Mouse (Mus musculus): ENCODE results near the gene Olfr1264. TPM values are rescaled to one million over a fixed set of nuclear protein-coding genes. Genes with fewer than 3 reads are reported as not detected.

Gene Olfr1264
- polyA plus RNA-seq (2021; fragmentation: Nextera tagmentation) = not detected in 2 replicates
- long read RNA-seq, experiment 1 = 0 reads
- long read RNA-seq, experiment 2 = 0 reads

GRCm38 (mm10) chr2:90025477-90025876 lies at the start of gene Olfr1264:
Olfr1264 (minus strand) TSS chr2:90025577.

GRCm38 (mm10) chr2:90063494-90063893 lies 38.1 kb upstream of the Olfr1264 start, which contains the start of gene Olfr140:
Olfr140 (minus strand) TSS chr2:90063594.

GRCm38 (mm10) chr2:90035037-90035436 lies 9.7 kb upstream of the Olfr1264 start, which contains the start of gene Olfr1265:
Olfr1265 (plus strand) TSS chr2:90035337.

GRCm38 (mm10) chr2:90011831-90012230 lies 13.5 kb downstream of the Olfr1264 start, which contains the start of gene Olfr1263:
Olfr1263 (plus strand) TSS chr2:90012131.

GRCm38 (mm10) chr2:89999845-90000244 lies 25.5 kb downstream of the Olfr1264 start, which contains the start of gene Olfr1262:
Olfr1262 (plus strand) TSS chr2:90000145.

GRCm38 (mm10) chr2:89990921-89991320 lies 34.5 kb downstream of the Olfr1264 start, which contains the start of gene Olfr1261:
Olfr1261 (plus strand) TSS chr2:89991221.

GRCm38 (mm10) chr2:89974184-89974583 lies 51.2 kb downstream of the Olfr1264 start, which contains the start of gene Olfr1260:
Olfr1260 (plus strand) TSS chr2:89974340.

Other genes starting within 250 kb of the Olfr1264 start
- not detected in 2 replicates for gene Olfr1254, start 232.0 kb downstream of the Olfr1264 start, polyA plus RNA-seq (2021; fragmentation: Nextera tagmentation)
- gene Olfr1255, start 213.5 kb downstream of the Olfr1264 start, polyA plus RNA-seq (2021; fragmentation: Nextera tagmentation) = not detected in 2 replicates
- gene Olfr1256, start 184.0 kb downstream of the Olfr1264 start, polyA plus RNA-seq (2021; fragmentation: Nextera tagmentation) = not detected in 2 replicates
- not detected in 2 replicates for gene Olfr48, start 177.4 kb downstream of the Olfr1264 start, polyA plus RNA-seq (2021; fragmentation: Nextera tagmentation)
- gene Olfr1257, start 147.1 kb downstream of the Olfr1264 start, polyA plus RNA-seq (2021; fragmentation: Nextera tagmentation) = not detected in 2 replicates
- not detected in 2 replicates for gene Olfr1258, start 98.3 kb downstream of the Olfr1264 start, polyA plus RNA-seq (2021; fragmentation: Nextera tagmentation)
- gene Olfr1259, start 76.9 kb downstream of the Olfr1264 start, polyA plus RNA-seq (2021; fragmentation: Nextera tagmentation) = not detected in 2 replicates
- not detected in 2 replicates for gene Olfr1260, start 51.2 kb downstream of the Olfr1264 start, polyA plus RNA-seq (2021; fragmentation: Nextera tagmentation)
- gene Olfr1261, start 34.4 kb downstream of the Olfr1264 start, polyA plus RNA-seq (2021; fragmentation: Nextera tagmentation) = not detected in 2 replicates
- gene Olfr1262, start 25.4 kb downstream of the Olfr1264 start, polyA plus RNA-seq (2021; fragmentation: Nextera tagmentation) = not detected in 2 replicates
- gene Olfr1263, start 13.4 kb downstream of the Olfr1264 start, polyA plus RNA-seq (2021; fragmentation: Nextera tagmentation) = not detected in 2 replicates
- not detected in 2 replicates for gene Olfr1265, start 9.8 kb upstream of the Olfr1264 start, polyA plus RNA-seq (2021; fragmentation: Nextera tagmentation)
- not detected in 2 replicates for gene Olfr140, start 38.0 kb upstream of the Olfr1264 start, polyA plus RNA-seq (2021; fragmentation: Nextera tagmentation)
- gene Olfr1269, start 95.8 kb upstream of the Olfr1264 start, polyA plus RNA-seq (2021; fragmentation: Nextera tagmentation) = not detected in 2 replicates
- not detected in 2 replicates for gene Olfr32, start 116.7 kb upstream of the Olfr1264 start, polyA plus RNA-seq (2021; fragmentation: Nextera tagmentation)
- gene Olfr1270, start 127.5 kb upstream of the Olfr1264 start, polyA plus RNA-seq (2021; fragmentation: Nextera tagmentation) = not detected in 2 replicates
- not detected in 2 replicates for gene Olfr1506, start 198.9 kb upstream of the Olfr1264 start, polyA plus RNA-seq (2021; fragmentation: Nextera tagmentation)
- not detected in 2 replicates for gene Olfr142, start 232.0 kb upstream of the Olfr1264 start, polyA plus RNA-seq (2021; fragmentation: Nextera tagmentation)
- not detected in 2 replicates for gene Olfr1271, start 245.5 kb upstream of the Olfr1264 start, polyA plus RNA-seq (2021; fragmentation: Nextera tagmentation)

Measured in layer of hippocampus, adult 6 months (tissue).